Mouse (Mus musculus) limb, embryonic 14.5 days (tissue): ENCODE measurements around the gene Tmem204. TPM values are rescaled to one million over a fixed set of nuclear protein-coding genes. Genes with fewer than 3 reads are reported as not detected.

ENCODE experiments used
- ATAC-seq: fragments of 200-750 bp; cut with Nextera tagmentation; 2 replicates; pipeline ENCODE4 v1.8.0; 2017; ENCODE audit warnings: low read depth, moderate number of reproducible peaks, moderate TSS enrichment; ENCODE audit not compliant: low FRiP score
- DNase-seq: peaks from one replicate; pipeline ENCODE4 v3.0.0-alpha.2; 2015; ENCODE audit warnings: low spot score
- H3K27ac ChIP-seq: fragments of 300-500 bp; sonication (generic); replicated peaks from 2 replicates; pipeline ENCODE4 v1.5.1; 2014; ENCODE audit warnings: low read depth, mild to moderate bottlenecking, low read length, moderate library complexity, mixed read lengths
- H3K27me3 ChIP-seq: fragments of 300-500 bp; sonication (generic); 2 replicates; pipeline ENCODE4 v1.6.1; 2014; ENCODE audit warnings: low read length, mixed read lengths; ENCODE audit not compliant: control insufficient read depth, insufficient read depth
- H3K36me3 ChIP-seq: fragments of 300-500 bp; sonication (generic); 2 replicates; pipeline ENCODE4 v1.6.1; 2014; ENCODE audit warnings: mild to moderate bottlenecking, low read length, moderate library complexity, mixed read lengths; ENCODE audit not compliant: control insufficient read depth, insufficient read depth
- H3K4me1 ChIP-seq: fragments of 300-500 bp; sonication (generic); 2 replicates; pipeline ENCODE4 v1.6.1; 2014; ENCODE audit warnings: antibody characterized with exemption, low read length, mixed read lengths; ENCODE audit not compliant: control insufficient read depth, insufficient read depth
- H3K4me2 ChIP-seq: fragments of 300-500 bp; sonication (generic); replicated peaks from 2 replicates; pipeline ENCODE4 v1.6.1; 2014; ENCODE audit warnings: low read depth, mild to moderate bottlenecking, low read length, moderate library complexity; ENCODE audit not compliant: severe bottlenecking
- H3K4me3 ChIP-seq: fragments of 300-500 bp; sonication (generic); replicated peaks from 2 replicates; pipeline ENCODE4 v1.5.1; 2014; ENCODE audit warnings: low read length
- H3K9ac ChIP-seq: fragments of 300-500 bp; sonication (generic); 2 replicates; pipeline ENCODE4 v1.6.1; 2014; ENCODE audit warnings: mild to moderate bottlenecking, low read depth, low read length, moderate library complexity; ENCODE audit not compliant: severe bottlenecking
- H3K9me3 ChIP-seq: fragments of 300-500 bp; sonication (generic); 2 replicates; pipeline ENCODE4 v1.6.1; 2016; ENCODE audit warnings: low read length; ENCODE audit not compliant: control insufficient read depth
- POLR2A ChIP-seq: fragments of 200-500 bp; IDR thresholded peaks from 2 replicates; pipeline ENCODE4 v1.8.0; 2012; ENCODE audit warnings: inconsistent platforms, mild to moderate bottlenecking, moderate library complexity, borderline replicate concordance; ENCODE audit not compliant: insufficient read depth, insufficient read length; ENCODE audit errors: extremely low read depth
- WGBS: fragments of 180-500 bp; shearing (Covaris S2); extraction: QIAGEN DNeasy Blood & Tissue Kit; methylation state at CpG from one replicate; pipeline ENCODE4 v1.1.7; 2014; 5-methylcytosine and 5-hydroxymethylcytosine counted together
- polyA plus RNA-seq, 2 experiments: library from polyadenylated mRNA; depleted of rRNA in 1 of 2; stranded (reverse) in 1 of 2; unstranded in 1 of 2; fragments of >200 nt; fragmentation: Nextera tagmentation in 1 of 2; extraction: Ambion mirVana in 1 of 2; gene quantifications; 2 replicates each; pipeline versions ENCODE4 v1.2.1 to v1.2.3; 2012 to 2014

The Tmem204 gene
- polyA plus RNA-seq, 2 experiments = 12.1 to 17.3 TPM

DNA sequence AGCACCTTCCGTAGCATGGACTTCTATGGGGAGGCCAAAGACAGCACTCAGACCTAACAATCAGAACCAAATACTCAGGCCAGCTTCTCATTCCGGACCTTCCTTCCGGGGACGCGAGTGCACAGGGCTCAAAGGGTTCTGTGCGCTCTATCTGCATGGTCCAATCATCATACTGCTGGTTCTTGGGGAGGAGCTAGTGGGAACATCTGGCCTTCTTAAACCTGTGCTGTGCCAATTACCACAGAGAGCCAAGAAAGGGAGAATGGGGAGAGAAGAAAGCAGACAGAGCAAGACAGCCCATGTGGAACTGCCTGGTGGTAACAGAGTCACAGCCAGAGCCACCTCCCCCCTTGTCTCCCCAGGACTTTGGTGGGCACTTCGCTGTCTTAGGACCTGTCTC, 16.8 kb downstream of the Tmem204 start:
- Histone ChIP-seq H3K4me1 (no peaks in the 10 kb centered on the region), H3K27me3 (no peaks in the 10 kb centered on the region), H3K9ac (no peak overlapping the region), H3K4me3 (no peak overlapping the region), H3K27ac (no peak overlapping the region), H3K9me3 (no peaks in the 10 kb centered on the region), H3K4me2 (no peak overlapping the region), H3K36me3 (peaks cover 24% of the 10 kb centered on the region; the same call in 1 of the 2 replicates)
- 91% methylated on average over 7 of the region's 7 CpGs for WGBS
- ATAC-seq = no peak
- no peak for DNase-seq
- TF ChIP-seq POLR2A = no peak

DNA sequence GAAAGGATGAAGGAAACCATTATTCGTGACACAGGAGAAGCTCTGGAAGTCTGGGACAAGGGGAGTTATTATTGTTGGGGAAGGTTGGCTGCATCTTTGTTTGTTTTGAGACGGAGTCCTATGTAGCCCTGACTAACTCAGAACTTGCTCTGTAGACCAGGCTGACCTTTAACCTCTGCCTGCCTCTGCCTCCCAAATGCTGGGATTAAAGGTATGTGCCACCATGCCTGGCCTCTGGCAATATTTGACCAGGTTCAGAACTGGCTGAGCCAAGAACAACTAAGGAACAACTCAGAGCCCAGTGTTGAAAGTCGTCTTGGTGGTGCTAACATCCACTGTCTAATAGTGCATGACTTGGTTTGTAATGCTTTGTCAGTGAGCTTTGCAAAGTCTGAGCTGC, 18.2 kb downstream of the Tmem204 start:
- ATAC-seq (no peak), DNase-seq (no peak)
- Histone ChIP-seq H3K4me3 (no peak overlapping the region), H3K27me3 (no peaks in the 10 kb centered on the region), H3K9me3 (no peaks in the 10 kb centered on the region), H3K9ac (no peak overlapping the region), H3K4me1 (no peaks in the 10 kb centered on the region), H3K27ac (no peak overlapping the region), H3K36me3 (peaks cover 27% of the 10 kb centered on the region), H3K4me2 (no peak overlapping the region)
- no peak for TF ChIP-seq POLR2A
- 82% methylated on average over 3 of the region's 3 CpGs for WGBS

GRCm38 (mm10) chr17:25064351-25064750, 19.0 kb downstream of the Tmem204 start:
- Histone ChIP-seq H3K4me3 (no peak overlapping the region), H3K27ac (no peak overlapping the region), H3K9ac (no peak overlapping the region), H3K36me3 (peaks cover 33% of the 10 kb centered on the region), H3K4me2 (no peak overlapping the region), H3K27me3 (no peaks in the 10 kb centered on the region), H3K9me3 (no peaks in the 10 kb centered on the region), H3K4me1 (no peaks in the 10 kb centered on the region)
- 76% methylated on average over 9 of the region's 9 CpGs for WGBS
- DNase-seq = peak; percentile 28
- ATAC-seq = no peak
- TF ChIP-seq POLR2A = no peak

- no peak overlapping the region for H3K27ac ChIP-seq
- H3K4me3 ChIP-seq = no peak overlapping the region
- H3K4me2 ChIP-seq = no peak overlapping the region
- H3K4me1 ChIP-seq = no peaks in the 10 kb centered on the region
- TF ChIP-seq POLR2A = no peak
- ATAC-seq = no peak
- no peak overlapping the region for H3K9ac ChIP-seq
- DNase-seq = no peak
- no peaks in the 10 kb centered on the region for H3K9me3 ChIP-seq
- WGBS = 83% methylated on average over 12 of the region's 12 CpGs
- H3K27me3 ChIP-seq = no peaks in the 10 kb centered on the region
- peaks cover 29% of the 10 kb centered on the region for H3K36me3 ChIP-seq
These were observed 19.5 kb downstream of the Tmem204 start for GRCm38 (mm10) chr17:25063872-25064271.

DNA sequence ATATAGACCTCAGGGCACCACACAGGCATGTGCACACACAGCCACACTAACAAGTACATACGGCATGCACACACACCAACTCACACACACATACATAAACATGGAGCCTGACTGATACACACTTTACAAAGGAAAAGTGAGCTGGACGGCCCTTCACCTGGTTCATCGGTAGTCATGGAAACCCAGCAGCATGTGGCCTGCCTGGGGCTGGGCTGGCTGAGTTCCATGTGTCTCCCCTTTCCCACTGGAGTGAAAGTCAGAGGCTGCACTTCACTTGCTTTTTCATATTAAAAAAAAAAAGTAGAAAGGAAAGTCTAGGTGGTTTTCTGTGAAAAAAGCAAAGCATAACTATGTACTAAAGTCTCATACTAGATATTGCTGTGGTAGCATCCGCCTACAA, 20.1 kb downstream of the Tmem204 start:
- Histone ChIP-seq H3K4me1 (no peaks in the 10 kb centered on the region), H3K27me3 (no peaks in the 10 kb centered on the region), H3K4me3 (no peak overlapping the region), H3K27ac (no peak overlapping the region), H3K9ac (no peak overlapping the region), H3K4me2 (no peak overlapping the region), H3K36me3 (peaks cover 25% of the 10 kb centered on the region), H3K9me3 (no peaks in the 10 kb centered on the region)
- DNase-seq (no peak), ATAC-seq (no peak)
- no peak for TF ChIP-seq POLR2A
- 80% methylated on average over 4 of the region's 4 CpGs for WGBS

DNA sequence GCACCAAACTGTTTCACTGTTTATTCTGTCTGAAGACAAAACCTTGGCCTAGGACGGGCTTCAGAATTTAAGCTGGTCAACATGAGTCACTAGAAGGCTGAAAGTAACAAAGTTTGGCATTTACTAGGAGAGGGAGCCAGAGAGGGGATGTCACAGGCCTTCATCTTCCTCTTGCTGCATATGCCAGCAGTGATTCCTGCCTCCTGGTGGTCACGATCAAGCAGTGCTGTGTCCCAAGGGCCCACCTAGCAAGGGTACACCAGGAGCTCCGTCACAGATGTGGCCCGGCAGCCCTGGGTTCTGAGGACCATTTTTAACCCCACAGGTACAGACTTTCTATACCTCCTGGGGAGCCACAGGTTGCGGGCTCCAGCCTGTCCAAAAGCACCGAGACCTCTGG, 26.4 kb downstream of the Tmem204 start:
- no peak overlapping the region for H3K4me2 ChIP-seq
- no peaks in the 10 kb centered on the region for H3K4me1 ChIP-seq
- H3K4me3 ChIP-seq = no peak overlapping the region
- peaks cover 49% of the 10 kb centered on the region for H3K36me3 ChIP-seq
- no peak overlapping the region for H3K9ac ChIP-seq
- H3K27ac ChIP-seq = no peak overlapping the region
- DNase-seq = no peak
- WGBS = 83% methylated on average over 6 of the region's 6 CpGs
- ATAC-seq = no peak
- no peaks in the 10 kb centered on the region for H3K9me3 ChIP-seq
- no peaks in the 10 kb centered on the region for H3K27me3 ChIP-seq
- TF ChIP-seq POLR2A = no peak
